Mouse (Mus musculus): ENCODE measurements at regions not wholly inside any gene's neighbourhood (a gene's known extent, or its start where the extent isn't known, plus 50 kb on each side); places are given as distances from the start of the nearest gene placed in this dataset.

GRCm38 (mm10) chr2:128365004-128365403 lies 226.0 kb upstream of the Spdye4c start:
- no peak overlapping the region for H3K27ac ChIP-seq (replicated peaks; ENCODE audit: insufficient read depth, low read depth, low read length)
- 50% methylated on average over 3 of the region's 3 CpGs for WGBS
- DNase-seq (ENCODE audit: extremely low read depth, low read depth, low spot score): no peak
- no peak overlapping the region for H3K9ac ChIP-seq (ENCODE audit: low read depth, low read length)
- H3K4me3 ChIP-seq (ENCODE audit: insufficient read depth, low read depth, low read length): no peak overlapping the region
- H3K27me3 ChIP-seq (ENCODE audit: control insufficient read depth, insufficient read depth, low read length): no peaks in the 10 kb centered on the region
- H3K79me2 ChIP-seq (ENCODE audit: control insufficient read depth, insufficient read depth, low read length): no peaks in the 10 kb centered on the region
- TF ChIP-seq POLR2A (IDR thresholded peaks at IDR 0.05; ENCODE audit: extremely low read depth, insufficient read depth, low read length) (no peak), CTCF (IDR thresholded peaks at IDR 0.05; ENCODE audit: low read depth, low read length) (no peak)
- H3K4me1 ChIP-seq (ENCODE audit: control insufficient read depth, insufficient read depth, low read length): peaks cover 2% of the 10 kb centered on the region
- H3K36me3 ChIP-seq (ENCODE audit: control insufficient read depth, insufficient read depth, low read length): no peaks in the 10 kb centered on the region

- H3K79me2 ChIP-seq (ENCODE audit: control insufficient read depth, insufficient read depth, low read length): no peaks in the 10 kb centered on the region
- TF ChIP-seq POLR2A (IDR thresholded peaks at IDR 0.05; ENCODE audit: extremely low read depth, insufficient read depth, low read length) (no peak), CTCF (IDR thresholded peaks at IDR 0.05; ENCODE audit: low read depth, low read length) (no peak)
- H3K36me3 ChIP-seq (ENCODE audit: control insufficient read depth, insufficient read depth, low read length): no peaks in the 10 kb centered on the region
- no peak overlapping the region for H3K27ac ChIP-seq (replicated peaks; ENCODE audit: insufficient read depth, low read depth, low read length)
- H3K9ac ChIP-seq (ENCODE audit: low read depth, low read length): no peak overlapping the region
- H3K27me3 ChIP-seq (ENCODE audit: control insufficient read depth, insufficient read depth, low read length): no peaks in the 10 kb centered on the region
- no peak for DNase-seq (ENCODE audit: extremely low read depth, low read depth, low spot score)
- H3K4me1 ChIP-seq (ENCODE audit: control insufficient read depth, insufficient read depth, low read length): peaks cover 2% of the 10 kb centered on the region
- 89% methylated on average over 2 of the region's 2 CpGs for WGBS
- no peak overlapping the region for H3K4me3 ChIP-seq (ENCODE audit: insufficient read depth, low read depth, low read length)
Measured at GRCm38 (mm10) chr2:128365775-128366174, 225.2 kb upstream of the Spdye4c start.

GRCm38 (mm10) chr2:128367266-128368150 lies 223.5 kb upstream of the Spdye4c start:
- WGBS: 89% methylated on average over 14 of the region's 14 CpGs
- no peak for DNase-seq (ENCODE audit: extremely low read depth, low read depth, low spot score)
- TF ChIP-seq CTCF (IDR thresholded peaks at IDR 0.05; ENCODE audit: low read depth, low read length): no peak
- TF ChIP-seq POLR2A (IDR thresholded peaks at IDR 0.05; ENCODE audit: extremely low read depth, insufficient read depth, low read length): no peak
- H3K9ac ChIP-seq (ENCODE audit: low read depth, low read length): no peak overlapping the region
- no peak overlapping the region for H3K27ac ChIP-seq (replicated peaks; ENCODE audit: insufficient read depth, low read depth, low read length)
- no peaks in the 10 kb centered on the region for H3K36me3 ChIP-seq (ENCODE audit: control insufficient read depth, insufficient read depth, low read length)
- H3K4me1 ChIP-seq (ENCODE audit: control insufficient read depth, insufficient read depth, low read length): peaks cover 2% of the 10 kb centered on the region
- H3K4me3 ChIP-seq (ENCODE audit: insufficient read depth, low read depth, low read length): no peak overlapping the region
- no peaks in the 10 kb centered on the region for H3K27me3 ChIP-seq (ENCODE audit: control insufficient read depth, insufficient read depth, low read length)
- no peaks in the 10 kb centered on the region for H3K79me2 ChIP-seq (ENCODE audit: control insufficient read depth, insufficient read depth, low read length)

GRCm38 (mm10) chr2:128368534-128369273 lies 222.3 kb upstream of the Spdye4c start:
- Histone ChIP-seq H3K4me1 (ENCODE audit: control insufficient read depth, insufficient read depth, low read length) (peaks cover 7% of the 10 kb centered on the region), H3K27me3 (ENCODE audit: control insufficient read depth, insufficient read depth, low read length) (no peaks in the 10 kb centered on the region), H3K27ac (replicated peaks; ENCODE audit: insufficient read depth, low read depth, low read length) (no peak overlapping the region), H3K9ac (ENCODE audit: low read depth, low read length) (no peak overlapping the region), H3K36me3 (ENCODE audit: control insufficient read depth, insufficient read depth, low read length) (no peaks in the 10 kb centered on the region), H3K4me3 (ENCODE audit: insufficient read depth, low read depth, low read length) (no peak overlapping the region), H3K79me2 (ENCODE audit: control insufficient read depth, insufficient read depth, low read length) (no peaks in the 10 kb centered on the region)
- WGBS: 80% methylated on average over 7 of the region's 7 CpGs
- TF ChIP-seq POLR2A (IDR thresholded peaks at IDR 0.05; ENCODE audit: extremely low read depth, insufficient read depth, low read length): no peak
- no peak for TF ChIP-seq CTCF (IDR thresholded peaks at IDR 0.05; ENCODE audit: low read depth, low read length)
- no peak for DNase-seq (ENCODE audit: extremely low read depth, low read depth, low spot score)

GRCm38 (mm10) chr2:128370821-128371220 lies 220.2 kb upstream of the Spdye4c start:
- H3K9ac ChIP-seq (ENCODE audit: low read depth, low read length): no peak overlapping the region
- DNase-seq (ENCODE audit: extremely low read depth, low read depth, low spot score): no peak
- peaks cover 5% of the 10 kb centered on the region; the same call in 1 of the 2 replicates for H3K4me1 ChIP-seq (ENCODE audit: control insufficient read depth, insufficient read depth, low read length)
- no peaks in the 10 kb centered on the region for H3K27me3 ChIP-seq (ENCODE audit: control insufficient read depth, insufficient read depth, low read length)
- no peak overlapping the region for H3K27ac ChIP-seq (replicated peaks; ENCODE audit: insufficient read depth, low read depth, low read length)
- no peak for TF ChIP-seq POLR2A (IDR thresholded peaks at IDR 0.05; ENCODE audit: extremely low read depth, insufficient read depth, low read length)
- TF ChIP-seq CTCF (IDR thresholded peaks at IDR 0.05; ENCODE audit: low read depth, low read length): no peak
- 63% methylated on average over 10 of the region's 10 CpGs for WGBS
- no peaks in the 10 kb centered on the region for H3K36me3 ChIP-seq (ENCODE audit: control insufficient read depth, insufficient read depth, low read length)
- H3K79me2 ChIP-seq (ENCODE audit: control insufficient read depth, insufficient read depth, low read length): no peaks in the 10 kb centered on the region
- no peak overlapping the region for H3K4me3 ChIP-seq (ENCODE audit: insufficient read depth, low read depth, low read length)
